Mouse (Mus musculus) NIH3T3 (cell line): Measurements from ENCODE around the gene Abl2.

Source experiments
- DNase-seq: peaks from one replicate; pipeline ENCODE4 v3.0.0-alpha.2; 2012; ENCODE audit warnings: low read depth

Abl2 gene

GRCm38 (mm10) chr1:156671921-156672320, 113.3 kb downstream of the Abl2 start:
- no peak for DNase-seq

- no peak for DNase-seq
Measured at GRCm38 (mm10) chr1:156672720-156673475, 114.3 kb downstream of the Abl2 start.

- peak; percentile 46 for DNase-seq
Measured at GRCm38 (mm10) chr1:156673476-156674194, 115.0 kb downstream of the Abl2 start.

- peak; percentile 92 for DNase-seq
Measured at GRCm38 (mm10) chr1:156674195-156675000, 115.8 kb downstream of the Abl2 start, which contains the start of gene Tor3a. TSS of gene Tor3a (minus strand) at chr1:156674356.

GRCm38 (mm10) chr1:156676171-156676570, 117.6 kb downstream of the Abl2 start:
- peak; percentile 63 for DNase-seq

- DNase-seq: no peak
Measured at GRCm38 (mm10) chr1:156676596-156676995, 118.0 kb downstream of the Abl2 start.

GRCm38 (mm10) chr1:156677230-156677629, 118.6 kb downstream of the Abl2 start:
- no peak for DNase-seq

- DNase-seq: peak; percentile 66
Measured at GRCm38 (mm10) chr1:156679599-156679998, 121.0 kb downstream of the Abl2 start.

GRCm38 (mm10) chr1:156686025-156686661, 127.6 kb downstream of the Abl2 start:
- no peak for DNase-seq
